ENCODE assay signal across 9 mouse cellular contexts in the genomic region with DNA sequence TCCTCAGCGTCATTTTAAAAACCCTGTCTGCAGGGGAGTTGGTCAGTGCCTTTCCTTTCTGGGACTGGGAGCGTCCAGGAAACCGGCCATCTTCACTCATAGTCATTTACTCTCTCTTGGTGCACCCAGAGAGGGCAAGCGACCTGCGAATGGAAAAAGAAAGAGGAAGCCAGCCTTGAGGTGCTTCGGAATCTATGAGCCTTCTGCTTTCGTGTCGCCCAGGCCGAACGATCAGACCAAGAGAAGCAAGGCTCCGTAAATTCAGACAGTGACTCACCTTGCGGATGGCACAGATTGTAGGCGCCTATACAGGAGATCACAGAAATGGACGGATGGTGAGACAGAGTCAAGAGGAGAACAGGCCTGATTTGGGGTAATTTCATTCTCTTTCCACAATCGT.
"Had no signal": no experiment of that assay in that cellular context is flagged by ENCODE, and none has a peak within 500 bp of the region (broad histone marks: within the 10 kb centered on the region; RNA-seq: fewer than 3 reads in every experiment).

No protein-coding gene starts in this region.

- H3K27ac ChIP-seq: kidney, embryonic 15.5 days; limb, embryonic 12.5 days; limb, embryonic 15.5 days; liver, embryonic 12.5 days; liver, embryonic 15.5 days; lung, embryonic 15.5 days; midbrain, embryonic 13.5 days; stomach, postnatal 0 days had no signal

- H3K36me3 ChIP-seq: kidney, embryonic 15.5 days; limb, embryonic 12.5 days; limb, embryonic 15.5 days; liver, embryonic 12.5 days; liver, embryonic 15.5 days; lung, embryonic 15.5 days; midbrain, embryonic 13.5 days had no signal

- DNase-seq: thymus, postnatal 25 days had no signal

- H3K9me3 ChIP-seq: kidney, embryonic 15.5 days; limb, embryonic 12.5 days; limb, embryonic 15.5 days; liver, embryonic 12.5 days; liver, embryonic 15.5 days; lung, embryonic 15.5 days; midbrain, embryonic 13.5 days had no signal

- H3K9ac ChIP-seq: limb, embryonic 15.5 days; liver, embryonic 12.5 days; liver, embryonic 15.5 days; lung, embryonic 15.5 days had no signal
